Mouse (Mus musculus) CH12.LX (cell line): ENCODE results near the gene Rtf2. TPM values are rescaled to one million over a fixed set of nuclear protein-coding genes. Genes with fewer than 3 reads are reported as not detected.

Experiments used
- DNase-seq: peaks from one replicate; pipeline ENCODE4 v3.0.0-alpha.2; 2013; ENCODE audit errors: extremely low read depth
- H3K27ac ChIP-seq: 2 replicates; pipeline ENCODE4 v1.5.1; 2012; ENCODE audit warnings: low read depth, mild to moderate bottlenecking, control low read depth, moderate library complexity; ENCODE audit not compliant: insufficient read depth
- H3K27me3 ChIP-seq: replicated peaks from 2 replicates; pipeline ENCODE3; 2012; ENCODE audit warnings: inconsistent platforms
- H3K36me3 ChIP-seq, 2 experiments: replicated peaks in 1 of 2; 2 replicates each; pipeline versions ENCODE3 to v1.6.1; 2012; ENCODE audit warnings: inconsistent platforms in 1 of 2, low read length in 1 of 2, mild to moderate bottlenecking in 1 of 2, mixed read lengths in 1 of 2, moderate library complexity in 1 of 2; ENCODE audit not compliant: control insufficient read depth in 1 of 2, insufficient read depth in 1 of 2
- H3K4me1 ChIP-seq, 2 experiments: 2 replicates each; pipeline ENCODE4 v1.6.1; 2012; ENCODE audit warnings: inconsistent platforms in 1 of 2, moderate library complexity in 1 of 2; ENCODE audit not compliant: insufficient read depth in 2 of 2, control insufficient read depth in 1 of 2
- H3K4me2 ChIP-seq: 2 replicates; pipeline ENCODE4 v1.6.1; 2012; ENCODE audit warnings: low read depth, mild to moderate bottlenecking, control low read depth; ENCODE audit not compliant: poor library complexity, insufficient read depth, severe bottlenecking
- H3K4me3 ChIP-seq, 3 experiments: fragments of 150-350 bp in 1 of 3; sonication (generic) in 1 of 3; replicated peaks in 1 of 3; 2 replicates each; pipeline versions ENCODE3 to v1.5.1; 2011 to 2012; ENCODE audit warnings: low read depth in 2 of 3, low read length in 2 of 3, mild to moderate bottlenecking in 2 of 3, moderate library complexity in 2 of 3, control low read depth in 1 of 3, improper control_type of control experiment in 1 of 3, inconsistent platforms in 1 of 3, mixed read lengths in 1 of 3; ENCODE audit not compliant: poor library complexity in 1 of 3
- H3K79me2 ChIP-seq: replicated peaks from 2 replicates; pipeline ENCODE4 v1.6.1; 2012; ENCODE audit warnings: mild to moderate bottlenecking, moderate library complexity; ENCODE audit not compliant: control insufficient read depth, poor library complexity, insufficient read depth, severe bottlenecking; ENCODE audit errors: extremely low read depth
- H3K9ac ChIP-seq: 2 replicates; pipeline ENCODE4 v1.6.1; 2012; ENCODE audit warnings: low read depth, mild to moderate bottlenecking, control low read depth, moderate library complexity; ENCODE audit not compliant: insufficient read depth
- H3K9me3 ChIP-seq: replicated peaks from 2 replicates; pipeline ENCODE3; 2012; ENCODE audit warnings: low read length, inconsistent platforms, mixed read lengths
- BHLHE40 ChIP-seq: IDR thresholded peaks from 2 replicates; pipeline ENCODE4 v1.6.1; 2011; ENCODE audit warnings: mild to moderate bottlenecking, low read depth, low read length, improper control_type of control experiment
- CHD1 ChIP-seq: IDR thresholded peaks from 2 replicates; pipeline ENCODE4 v1.6.1; 2012; ENCODE audit warnings: low read depth, low read length, improper control_type of control experiment, inconsistent platforms
- CTCF ChIP-seq, 2 experiments: IDR thresholded peaks in 1 of 2; conservative IDR thresholded peaks in 1 of 2; 2 replicates each; pipeline ENCODE4 v1.5.1; 2011 to 2012; ENCODE audit warnings: low read depth in 2 of 2, low read length in 2 of 2, improper control_type of control experiment in 1 of 2, inconsistent platforms in 1 of 2, mild to moderate bottlenecking in 1 of 2, moderate library complexity in 1 of 2
- E2F4 ChIP-seq: IDR thresholded peaks from 2 replicates; pipeline ENCODE4 v1.6.1; 2011; ENCODE audit warnings: low read depth, low read length, improper control_type of control experiment; ENCODE audit not compliant: insufficient replicate concordance
- ELF1 ChIP-seq: IDR thresholded peaks from 2 replicates; pipeline ENCODE4 v1.6.1; 2014; ENCODE audit warnings: low read depth, mild to moderate bottlenecking, inconsistent platforms, low read length, improper control_type of control experiment
- ETS1 ChIP-seq: conservative IDR thresholded peaks from 2 replicates; pipeline ENCODE4 v1.6.1; 2012; ENCODE audit warnings: low read depth, mild to moderate bottlenecking, inconsistent platforms, low read length, improper control_type of control experiment, moderate library complexity
- JUND ChIP-seq: conservative IDR thresholded peaks from 2 replicates; pipeline ENCODE4 v1.6.1; 2011; ENCODE audit warnings: low read depth, low read length, improper control_type of control experiment
- KAT2A ChIP-seq: IDR thresholded peaks from 2 replicates; pipeline ENCODE4 v1.6.1; 2012; ENCODE audit warnings: low read length, improper control_type of control experiment, inconsistent platforms; ENCODE audit not compliant: insufficient replicate concordance
- MAX ChIP-seq: IDR thresholded peaks from 2 replicates; pipeline ENCODE4 v1.6.1; 2011; ENCODE audit warnings: low read length, improper control_type of control experiment
- MXI1 ChIP-seq: IDR thresholded peaks from 2 replicates; pipeline ENCODE4 v1.6.1; 2011; ENCODE audit warnings: mild to moderate bottlenecking, low read depth, low read length, improper control_type of control experiment
- MYC ChIP-seq: IDR thresholded peaks from 2 replicates; pipeline ENCODE4 v1.6.1; 2011; ENCODE audit warnings: low read depth, mild to moderate bottlenecking, improper control_type of control experiment, low read length
- NRF1 ChIP-seq: IDR thresholded peaks from 2 replicates; pipeline ENCODE4 v1.6.1; 2014; ENCODE audit warnings: low read depth, mild to moderate bottlenecking, inconsistent platforms, low read length, improper control_type of control experiment, moderate library complexity
- POLR2AphosphoS2 ChIP-seq: IDR thresholded peaks from 2 replicates; pipeline ENCODE4 v1.6.1; 2011; ENCODE audit warnings: low read depth, low read length, improper control_type of control experiment
- RCOR1 ChIP-seq: conservative IDR thresholded peaks from 2 replicates; pipeline ENCODE4 v1.6.1; 2012; ENCODE audit warnings: low read depth, mild to moderate bottlenecking, inconsistent platforms, low read length, improper control_type of control experiment
- SMC3 ChIP-seq: IDR thresholded peaks from 2 replicates; pipeline ENCODE4 v1.6.1; 2011; ENCODE audit warnings: low read depth, low read length, improper control_type of control experiment
- TBP ChIP-seq: conservative IDR thresholded peaks from 2 replicates; pipeline ENCODE4 v1.6.1; 2011; ENCODE audit warnings: low read depth, low read length, improper control_type of control experiment
- USF1 ChIP-seq: IDR thresholded peaks from 2 replicates; pipeline ENCODE4 v1.6.1; 2014; ENCODE audit warnings: low read depth, mild to moderate bottlenecking, inconsistent platforms, low read length, improper control_type of control experiment
- USF2 ChIP-seq: conservative IDR thresholded peaks from 2 replicates; pipeline ENCODE4 v1.6.1; 2011; ENCODE audit warnings: low read depth, low read length, improper control_type of control experiment
- ZC3H11A ChIP-seq: IDR thresholded peaks from 2 replicates; pipeline ENCODE4 v1.6.1; 2012; ENCODE audit warnings: low read depth, mild to moderate bottlenecking, inconsistent platforms, low read length, improper control_type of control experiment
- ZKSCAN1 ChIP-seq: IDR thresholded peaks from 2 replicates; pipeline ENCODE4 v1.6.1; 2012; ENCODE audit warnings: low read depth, inconsistent platforms, low read length, improper control_type of control experiment, borderline replicate concordance
- ZMIZ1 ChIP-seq: IDR thresholded peaks from 2 replicates; pipeline ENCODE4 v1.6.1; 2012; ENCODE audit warnings: low read depth, mild to moderate bottlenecking, inconsistent platforms, low read length, improper control_type of control experiment
- ZNF384 ChIP-seq: IDR thresholded peaks from 2 replicates; pipeline ENCODE4 v1.6.1; 2012; ENCODE audit warnings: low read depth, low read length, improper control_type of control experiment, inconsistent platforms
- dilution Hi-C: fragments of 300-500 bp; cut with MboI; formaldehyde crosslinking; loops from 2 replicates; pipeline ENCODE4 v1.14.3; 2020; ENCODE audit warnings: low sequenced_read_pairs; ENCODE audit not compliant: extremely low pct_unique_long_range_greater_than_20kb, extremely low pct_ligation_motif_present
- in situ Hi-C: fragments of 300-500 bp; cut with MboI; formaldehyde crosslinking; loops from 3 replicates; pipeline ENCODE4 v1.14.3; 2019; ENCODE audit warnings: low sequenced_read_pairs, low pct_ligation_motif_present, low pct_unique_long_range_greater_than_20kb, mixed read lengths
- polyA plus RNA-seq: library from polyadenylated mRNA; unstranded; fragments of >175 nt; gene quantifications from 2 replicates; pipeline ENCODE4 v1.2.1, GENCODE M21; 2012; ENCODE audit warnings: low read depth; ENCODE audit not compliant: insufficient read length
- total RNA-seq, 2 experiments: library from RNA; depleted of rRNA; stranded (reverse); fragments of 300-350 nt in 1 of 2; fragments of >200 nt in 1 of 2; gene quantifications; 2 replicates each; pipeline ENCODE4 v1.2.3; 2012 to 2014

Rtf2 gene
- total and polyA plus RNA-seq, 3 experiments: 60.3 to 72.9 (median 61.4) TPM

DNA sequence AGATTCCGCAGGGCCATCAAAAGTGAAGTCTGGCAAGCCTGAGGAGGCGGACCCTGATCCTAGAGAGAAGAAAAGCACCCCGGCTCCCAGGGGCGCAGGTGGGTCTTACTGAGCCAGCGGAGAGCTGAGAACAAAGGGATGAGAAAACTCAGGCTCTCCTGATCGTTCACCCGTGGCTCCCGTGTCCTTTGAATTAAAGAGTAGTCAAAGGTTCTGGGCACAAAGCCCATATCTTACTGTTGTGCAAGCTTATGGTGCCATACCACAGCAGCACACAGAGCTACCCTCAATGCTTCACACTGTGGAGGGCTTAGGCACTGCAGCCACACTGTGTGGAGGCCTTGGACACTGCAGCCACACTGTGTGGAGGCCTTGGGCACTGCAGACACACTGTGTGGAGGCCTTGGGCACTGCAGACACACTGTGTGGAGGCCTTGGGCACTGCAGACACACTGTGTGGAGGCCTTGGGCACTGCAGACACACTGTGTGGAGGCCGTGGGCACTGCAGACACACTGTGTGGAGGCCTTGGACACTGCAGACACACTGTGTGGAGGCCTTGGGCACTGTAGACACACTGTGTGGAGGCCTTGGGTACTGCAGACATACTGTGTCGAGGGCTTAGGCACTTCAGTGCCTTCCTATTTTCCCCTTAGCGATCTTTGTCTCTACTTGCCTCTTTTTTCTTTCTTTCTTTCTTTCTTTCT is 26.2 kb downstream of the Rtf2 start:
- no peak for DNase-seq
- in situ Hi-C loops: no loop called here
- Histone ChIP-seq H3K9ac (no peak overlapping the region), H3K4me2 (no peak overlapping the region), H3K27ac (no peak overlapping the region), H3K27me3 (no peaks in the 10 kb centered on the region), H3K9me3 (no peaks in the 10 kb centered on the region), H3K79me2 (no peaks in the 10 kb centered on the region), H3K36me3 (peaks cover 68 to 88% of the 10 kb centered on the region in 2 experiments), H3K4me1 (no peaks in the 10 kb centered on the region), H3K4me3 (no peak overlapping the region)
- TF ChIP-seq CTCF (conservative IDR thresholded peaks at IDR 0.05 in 1 of 2, IDR thresholded peaks at IDR 0.05 in 1 of 2; ENCODE audit: low read depth in 2 of 2, low read length in 2 of 2) (no peak), ETS1 (no peak), ZKSCAN1 (peak; percentile 65), JUND (no peak)
- dilution Hi-C loops: no loop called here

DNA sequence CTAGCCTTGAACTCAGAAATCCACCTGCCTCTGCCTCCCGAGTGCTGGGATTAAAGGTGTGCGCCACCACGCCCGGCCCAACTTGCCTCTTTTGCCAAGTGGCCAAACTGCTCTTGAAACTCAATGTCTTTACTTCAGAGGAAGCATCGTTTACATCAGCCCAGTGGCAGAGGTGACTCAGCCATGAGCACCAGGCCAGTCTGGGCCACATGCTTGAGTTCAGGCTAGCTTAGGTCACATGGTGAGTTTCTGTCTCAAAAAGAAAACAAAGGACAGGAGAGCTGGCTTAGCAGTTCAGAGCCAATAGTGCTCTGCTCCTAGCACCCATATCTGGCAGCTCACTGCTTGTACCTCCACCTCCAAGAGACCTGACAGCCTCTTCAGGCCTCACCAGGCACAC is 26.9 kb downstream of the Rtf2 start:
- TF ChIP-seq ELF1: no peak
- TF ChIP-seq TBP: no peak
- no peak for TF ChIP-seq MYC
- no peak for TF ChIP-seq POLR2AphosphoS2
- TF ChIP-seq MXI1: no peak
- TF ChIP-seq E2F4: no peak
- TF ChIP-seq NRF1: no peak
- no peak for TF ChIP-seq ZMIZ1
- no peak for TF ChIP-seq ZKSCAN1
- no peak for TF ChIP-seq SMC3
- no peak for TF ChIP-seq MAX
- TF ChIP-seq KAT2A: no peak
- no peak for TF ChIP-seq ZNF384
- TF ChIP-seq ZC3H11A: no peak
- TF ChIP-seq USF1: no peak
- TF ChIP-seq CTCF (conservative IDR thresholded peaks at IDR 0.05 in 1 of 2, IDR thresholded peaks at IDR 0.05 in 1 of 2; ENCODE audit: low read depth in 2 of 2, low read length in 2 of 2): no peak
- TF ChIP-seq USF2: no peak
- TF ChIP-seq BHLHE40: no peak
- TF ChIP-seq RCOR1: no peak
- TF ChIP-seq CHD1: no peak
- dilution Hi-C loops: no loop called here

More for the DNA sequence above, 26.9 kb downstream of the Rtf2 start:
- H3K27ac ChIP-seq: no peak overlapping the region
- no peak overlapping the region for H3K4me3 ChIP-seq
- in situ Hi-C loops: no loop called here
- H3K4me1 ChIP-seq: no peaks in the 10 kb centered on the region
- no peaks in the 10 kb centered on the region for H3K27me3 ChIP-seq
- H3K9me3 ChIP-seq: no peaks in the 10 kb centered on the region
- peaks cover 62 to 88% of the 10 kb centered on the region in 2 experiments for H3K36me3 ChIP-seq
- no peak overlapping the region for H3K9ac ChIP-seq
- no peak overlapping the region for H3K4me2 ChIP-seq
- no peaks in the 10 kb centered on the region for H3K79me2 ChIP-seq
- no peak for DNase-seq
